Mouse (Mus musculus): ENCODE data around the gene Ak4. TPM values are rescaled to one million over a fixed set of nuclear protein-coding genes. Genes with fewer than 3 reads are reported as not detected.

Ak4 gene
- total RNA-seq, 1 experiment: 48.1 TPM

DNA sequence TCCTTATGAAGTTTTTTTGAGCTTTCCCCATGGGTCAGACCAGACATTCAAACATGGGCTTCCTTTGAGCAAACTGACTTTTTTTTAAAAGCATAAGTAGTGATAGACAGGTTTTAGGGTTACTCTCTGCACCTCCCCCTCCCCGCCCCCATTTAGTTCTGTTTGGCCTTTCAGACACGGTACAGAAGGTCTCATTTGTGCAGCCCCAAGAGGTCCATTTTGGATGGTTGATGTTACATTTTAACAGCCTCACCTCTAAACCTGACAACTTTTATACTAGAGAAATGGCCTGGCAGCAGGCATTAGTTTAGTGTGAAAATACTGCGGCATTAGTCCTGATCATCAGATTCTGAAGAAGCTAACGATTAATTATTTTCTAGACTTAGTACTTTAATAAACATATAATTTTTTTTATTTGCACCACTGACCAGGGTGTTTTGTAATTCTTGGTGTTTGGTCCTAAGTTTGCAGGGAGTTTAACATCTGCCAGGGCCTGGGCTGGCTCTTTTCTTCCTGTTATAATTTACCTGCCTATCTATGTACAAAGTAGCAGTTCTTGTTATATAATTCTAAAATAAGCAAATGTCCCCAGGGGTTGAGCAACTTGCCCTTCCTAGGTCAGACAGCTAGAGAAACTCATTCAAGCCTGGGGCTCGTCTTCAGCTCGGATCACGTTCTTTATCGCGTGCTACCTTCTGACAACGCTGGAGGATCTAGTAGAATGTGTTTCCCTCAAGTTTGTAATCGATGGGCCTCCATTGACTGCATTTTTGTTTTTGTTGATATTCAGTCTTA is 9.0 kb downstream of the Ak4 start:
- peaks cover 1% of the 10 kb centered on the region; the same call in 1 of the 2 replicates for H3K36me3 ChIP-seq (ENCODE audit: control insufficient read depth, insufficient read depth, low read length, poor library complexity, severe bottlenecking)
- no peak overlapping the region for H3K9ac ChIP-seq (ENCODE audit: insufficient read depth, low read depth, low read length, poor library complexity, severe bottlenecking)
- peaks cover 0 to 2% of the 10 kb centered on the region in 2 experiments; a peak in 1 of 4 replicates for H3K4me1 ChIP-seq (ENCODE audit: control insufficient read depth in 2 of 2, insufficient read depth in 2 of 2, low read length in 2 of 2, poor library complexity in 1 of 2)
- no peak for DNase-seq (ENCODE audit: low read depth, low spot score)
- no peak overlapping the region for H3K4me3 ChIP-seq (ENCODE audit: insufficient read depth in 1 of 2, low read depth in 1 of 2, low read length in 2 of 2, poor library complexity in 1 of 2, severe bottlenecking in 1 of 2)
- TF ChIP-seq ZC3H11A (IDR thresholded peaks at IDR 0.05; ENCODE audit: borderline replicate concordance, low read depth, low read length): no peak
- no peak for TF ChIP-seq ZNF384 (IDR thresholded peaks at IDR 0.05; ENCODE audit: low read depth, low read length)
- no peak for TF ChIP-seq HCFC1 (IDR thresholded peaks at IDR 0.05; ENCODE audit: borderline replicate concordance, insufficient read depth, low read length)
- no peak for TF ChIP-seq MAFK (IDR thresholded peaks at IDR 0.05; ENCODE audit: insufficient read depth, low read depth, low read length)
- no peak for TF ChIP-seq CHD2 (IDR thresholded peaks at IDR 0.05; ENCODE audit: low read depth, low read length)
- in situ Hi-C loops (cut with MboI; ENCODE audit: low sequenced_read_pairs in 2 of 2, unreplicated experiment in 2 of 2): no loop called here
- H3K9me3 ChIP-seq (ENCODE audit: control insufficient read depth, insufficient read depth, low read depth, low read length): no peaks in the 10 kb centered on the region
- H3K27ac ChIP-seq (ENCODE audit: insufficient read depth, low read depth, low read length, poor library complexity, severe bottlenecking): no peak overlapping the region

GRCm38 (mm10) chr4:101429073-101429472 is 10.0 kb downstream of the Ak4 start:
- peaks cover 0 to 2% of the 10 kb centered on the region in 2 experiments; a peak in 1 of 4 replicates for H3K4me1 ChIP-seq (ENCODE audit: control insufficient read depth in 2 of 2, insufficient read depth in 2 of 2, low read length in 2 of 2, poor library complexity in 1 of 2)
- H3K27ac ChIP-seq (ENCODE audit: insufficient read depth, low read depth, low read length, poor library complexity, severe bottlenecking): no peak overlapping the region
- H3K9me3 ChIP-seq (ENCODE audit: control insufficient read depth, insufficient read depth, low read depth, low read length): no peaks in the 10 kb centered on the region
- H3K4me3 ChIP-seq (ENCODE audit: insufficient read depth in 1 of 2, low read depth in 1 of 2, low read length in 2 of 2, poor library complexity in 1 of 2, severe bottlenecking in 1 of 2): no peak overlapping the region
- TF ChIP-seq CHD2 (IDR thresholded peaks at IDR 0.05; ENCODE audit: low read depth, low read length) (no peak), ZC3H11A (IDR thresholded peaks at IDR 0.05; ENCODE audit: borderline replicate concordance, low read depth, low read length) (no peak), ZNF384 (IDR thresholded peaks at IDR 0.05; ENCODE audit: low read depth, low read length) (no peak), MAFK (IDR thresholded peaks at IDR 0.05; ENCODE audit: insufficient read depth, low read depth, low read length) (no peak), HCFC1 (IDR thresholded peaks at IDR 0.05; ENCODE audit: borderline replicate concordance, insufficient read depth, low read length) (no peak)
- H3K36me3 ChIP-seq (ENCODE audit: control insufficient read depth, insufficient read depth, low read length, poor library complexity, severe bottlenecking): no peaks in the 10 kb centered on the region
- no peak overlapping the region for H3K9ac ChIP-seq (ENCODE audit: insufficient read depth, low read depth, low read length, poor library complexity, severe bottlenecking)
- DNase-seq (ENCODE audit: low read depth, low spot score): no peak
- in situ Hi-C loops (cut with MboI; ENCODE audit: low sequenced_read_pairs in 2 of 2, unreplicated experiment in 2 of 2): no loop called here

GRCm38 (mm10) chr4:101430000-101430399 is 10.9 kb downstream of the Ak4 start:
- Histone ChIP-seq H3K4me3 (ENCODE audit: insufficient read depth in 1 of 2, low read depth in 1 of 2, low read length in 2 of 2, poor library complexity in 1 of 2, severe bottlenecking in 1 of 2) (no peak overlapping the region), H3K36me3 (ENCODE audit: control insufficient read depth, insufficient read depth, low read length, poor library complexity, severe bottlenecking) (no peaks in the 10 kb centered on the region), H3K4me1 (ENCODE audit: control insufficient read depth in 2 of 2, insufficient read depth in 2 of 2, low read length in 2 of 2, poor library complexity in 1 of 2) (peaks cover 0 to 2% of the 10 kb centered on the region in 2 experiments; a peak in 1 of 4 replicates), H3K9me3 (ENCODE audit: control insufficient read depth, insufficient read depth, low read depth, low read length) (no peaks in the 10 kb centered on the region), H3K27ac (ENCODE audit: insufficient read depth, low read depth, low read length, poor library complexity, severe bottlenecking) (no peak overlapping the region), H3K9ac (ENCODE audit: insufficient read depth, low read depth, low read length, poor library complexity, severe bottlenecking) (no peak overlapping the region)
- no peak for TF ChIP-seq ZNF384 (IDR thresholded peaks at IDR 0.05; ENCODE audit: low read depth, low read length)
- TF ChIP-seq CHD2 (IDR thresholded peaks at IDR 0.05; ENCODE audit: low read depth, low read length): no peak
- TF ChIP-seq MAFK (IDR thresholded peaks at IDR 0.05; ENCODE audit: insufficient read depth, low read depth, low read length): no peak
- no peak for TF ChIP-seq ZC3H11A (IDR thresholded peaks at IDR 0.05; ENCODE audit: borderline replicate concordance, low read depth, low read length)
- TF ChIP-seq HCFC1 (IDR thresholded peaks at IDR 0.05; ENCODE audit: borderline replicate concordance, insufficient read depth, low read length): no peak
- in situ Hi-C loops (cut with MboI; ENCODE audit: low sequenced_read_pairs in 2 of 2, unreplicated experiment in 2 of 2): no loop called here
- no peak for DNase-seq (ENCODE audit: low read depth, low spot score)

GRCm38 (mm10) chr4:101436761-101437512 is 17.9 kb downstream of the Ak4 start:
- Histone ChIP-seq H3K9me3 (ENCODE audit: control insufficient read depth, insufficient read depth, low read depth, low read length) (no peaks in the 10 kb centered on the region), H3K4me1 (ENCODE audit: control insufficient read depth in 2 of 2, insufficient read depth in 2 of 2, low read length in 2 of 2, poor library complexity in 1 of 2) (peaks cover 0 to under 1% of the 10 kb centered on the region in 2 experiments; a peak in 1 of 4 replicates), H3K9ac (ENCODE audit: insufficient read depth, low read depth, low read length, poor library complexity, severe bottlenecking) (no peak overlapping the region), H3K27ac (ENCODE audit: insufficient read depth, low read depth, low read length, poor library complexity, severe bottlenecking) (no peak overlapping the region), H3K4me3 (ENCODE audit: insufficient read depth in 1 of 2, low read depth in 1 of 2, low read length in 2 of 2, poor library complexity in 1 of 2, severe bottlenecking in 1 of 2) (no peak overlapping the region), H3K36me3 (ENCODE audit: control insufficient read depth, insufficient read depth, low read length, poor library complexity, severe bottlenecking) (no peaks in the 10 kb centered on the region)
- TF ChIP-seq MAFK (IDR thresholded peaks at IDR 0.05; ENCODE audit: insufficient read depth, low read depth, low read length) (no peak), ZNF384 (IDR thresholded peaks at IDR 0.05; ENCODE audit: low read depth, low read length) (no peak), CHD2 (IDR thresholded peaks at IDR 0.05; ENCODE audit: low read depth, low read length) (no peak), HCFC1 (IDR thresholded peaks at IDR 0.05; ENCODE audit: borderline replicate concordance, insufficient read depth, low read length) (no peak), ZC3H11A (IDR thresholded peaks at IDR 0.05; ENCODE audit: borderline replicate concordance, low read depth, low read length) (no peak)
- DNase-seq (ENCODE audit: low read depth, low spot score): no peak
- in situ Hi-C loops (cut with MboI; ENCODE audit: low sequenced_read_pairs in 2 of 2, unreplicated experiment in 2 of 2): no loop called here

Data from ES-E14 (cell line).